Mouse (Mus musculus): ENCODE data around the gene Spi1. TPM values are rescaled to one million over a fixed set of nuclear protein-coding genes. Genes with fewer than 3 reads are reported as not detected.

Spi1 gene
- polyA plus RNA-seq, 1 experiment from 2014 or later: 2.8 TPM

DNA sequence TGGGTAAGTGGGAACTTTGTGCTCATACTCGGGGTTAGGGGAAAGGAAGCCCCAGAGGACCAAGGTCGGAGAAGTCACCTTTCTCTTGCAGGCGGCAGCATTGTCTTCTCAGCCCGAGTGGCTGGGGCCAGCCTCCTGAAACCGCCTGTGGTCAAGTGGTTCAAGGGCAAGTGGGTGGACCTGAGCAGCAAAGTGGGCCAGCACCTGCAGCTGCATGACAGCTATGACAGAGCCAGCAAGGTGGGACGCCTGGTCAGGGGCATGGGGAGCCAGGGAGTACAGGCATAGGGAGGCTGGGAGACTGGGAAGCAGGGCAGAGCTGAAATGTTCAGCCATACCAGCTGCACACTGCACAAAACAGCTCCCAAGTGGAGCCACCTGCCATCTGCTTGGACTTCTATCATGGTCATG lies 38.1 kb downstream of the Spi1 start:
- no peaks in the 10 kb centered on the region for H3K27me3 ChIP-seq (ENCODE audit: control insufficient read depth, insufficient read depth, low read length)
- no peaks in the 10 kb centered on the region for H3K4me1 ChIP-seq (ENCODE audit: control insufficient read depth, insufficient read depth, low read length)
- WGBS: 72% methylated on average over 6 of the region's 6 CpGs
- no peak overlapping the region for H3K9ac ChIP-seq (ENCODE audit: low read length)
- no peaks in the 10 kb centered on the region for H3K9me3 ChIP-seq (ENCODE audit: control insufficient read depth, low read length)
- no peak overlapping the region for H3K4me3 ChIP-seq (ENCODE audit: low read depth, low read length)
- no peaks in the 10 kb centered on the region; the same call in 1 of the 2 replicates for H3K36me3 ChIP-seq (ENCODE audit: control insufficient read depth, insufficient read depth, low read length)
- ATAC-seq (ENCODE audit: insufficient read depth, low FRiP score, low TSS enrichment) (no peak), DNase-seq (ENCODE audit: low spot score) (no peak)
- H3K27ac ChIP-seq (ENCODE audit: low read depth, low read length): no peak overlapping the region
- H3K4me2 ChIP-seq (ENCODE audit: low read depth): no peak overlapping the region

DNA sequence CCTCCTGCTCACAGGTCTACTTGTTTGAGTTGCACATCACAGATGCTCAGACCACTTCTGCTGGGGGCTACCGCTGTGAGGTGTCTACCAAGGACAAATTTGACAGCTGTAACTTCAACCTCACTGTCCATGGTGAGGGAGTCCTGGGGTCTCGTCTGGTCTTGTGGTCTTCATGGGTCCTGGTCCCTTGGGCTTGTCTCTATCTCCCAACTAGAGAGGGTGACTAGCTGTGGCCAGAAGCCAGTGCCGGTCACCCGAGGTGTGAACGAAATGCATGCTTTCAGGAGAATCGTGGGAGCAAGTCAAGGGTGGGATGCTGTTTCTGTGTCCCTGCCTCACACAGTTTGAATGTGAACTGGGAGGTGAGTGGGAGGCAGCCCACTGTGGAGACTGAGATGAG lies 38.8 kb downstream of the Spi1 start:
- Histone ChIP-seq H3K4me2 (ENCODE audit: low read depth) (no peak overlapping the region), H3K36me3 (ENCODE audit: control insufficient read depth, insufficient read depth, low read length) (no peaks in the 10 kb centered on the region; the same call in 1 of the 2 replicates), H3K9me3 (ENCODE audit: control insufficient read depth, low read length) (no peaks in the 10 kb centered on the region), H3K9ac (ENCODE audit: low read length) (no peak overlapping the region), H3K27me3 (ENCODE audit: control insufficient read depth, insufficient read depth, low read length) (no peaks in the 10 kb centered on the region), H3K27ac (ENCODE audit: low read depth, low read length) (no peak overlapping the region), H3K4me3 (ENCODE audit: low read depth, low read length) (no peak overlapping the region), H3K4me1 (ENCODE audit: control insufficient read depth, insufficient read depth, low read length) (no peaks in the 10 kb centered on the region)
- ATAC-seq (ENCODE audit: insufficient read depth, low FRiP score, low TSS enrichment): no peak
- 86% methylated on average over 6 of the region's 6 CpGs for WGBS
- no peak for DNase-seq (ENCODE audit: low spot score)

DNA sequence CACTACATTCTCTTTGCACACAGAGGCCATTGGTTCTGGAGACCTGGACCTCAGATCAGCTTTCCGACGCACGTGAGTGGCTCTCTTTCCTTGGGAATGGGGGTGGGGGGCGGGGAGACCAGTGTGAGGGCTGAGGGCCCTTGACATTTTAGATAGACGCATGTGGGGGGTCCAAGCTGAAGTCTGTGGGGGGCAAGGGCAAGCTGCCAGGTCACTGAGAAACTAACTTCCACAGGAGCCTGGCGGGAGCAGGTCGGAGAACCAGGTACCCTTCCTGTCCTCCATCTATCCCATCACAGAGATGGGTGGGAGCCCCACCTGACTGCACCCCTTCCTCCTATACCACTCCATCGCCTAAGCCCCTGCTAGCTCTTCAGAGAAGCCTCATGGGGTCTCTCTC lies 39.3 kb downstream of the Spi1 start:
- WGBS: 68% methylated on average over 8 of the region's 8 CpGs
- DNase-seq (ENCODE audit: low spot score): no peak
- no peaks in the 10 kb centered on the region; the same call in 1 of the 2 replicates for H3K36me3 ChIP-seq (ENCODE audit: control insufficient read depth, insufficient read depth, low read length)
- no peak overlapping the region for H3K27ac ChIP-seq (ENCODE audit: low read depth, low read length)
- no peak overlapping the region for H3K4me2 ChIP-seq (ENCODE audit: low read depth)
- H3K9ac ChIP-seq (ENCODE audit: low read length): no peak overlapping the region
- H3K9me3 ChIP-seq (ENCODE audit: control insufficient read depth, low read length): no peaks in the 10 kb centered on the region
- no peak overlapping the region for H3K4me3 ChIP-seq (ENCODE audit: low read depth, low read length)
- ATAC-seq (ENCODE audit: insufficient read depth, low FRiP score, low TSS enrichment): no peak
- H3K4me1 ChIP-seq (ENCODE audit: control insufficient read depth, insufficient read depth, low read length): no peaks in the 10 kb centered on the region
- no peaks in the 10 kb centered on the region for H3K27me3 ChIP-seq (ENCODE audit: control insufficient read depth, insufficient read depth, low read length)

DNA sequence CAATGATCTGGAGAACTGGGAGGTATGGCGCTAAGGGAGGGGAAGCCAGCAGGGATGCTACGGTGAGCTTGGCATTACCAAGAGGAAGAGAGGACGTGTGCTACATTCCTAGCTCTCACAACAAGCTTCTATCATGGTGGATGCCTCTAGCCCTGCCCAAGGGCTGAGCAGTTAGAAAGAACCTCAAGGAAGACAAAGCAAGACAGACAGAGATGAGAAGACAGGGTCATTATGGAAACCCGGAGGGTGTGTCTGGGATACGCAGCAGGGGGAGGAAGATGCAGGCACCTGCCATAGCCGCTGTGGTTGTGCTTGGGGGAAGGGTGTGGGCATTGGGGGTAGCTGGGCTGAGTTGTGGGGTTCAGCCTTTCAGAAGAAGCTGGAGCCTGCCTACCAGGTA lies 41.3 kb downstream of the Spi1 start:
- Histone ChIP-seq H3K4me3 (ENCODE audit: low read depth, low read length) (no peak overlapping the region), H3K27ac (ENCODE audit: low read depth, low read length) (no peak overlapping the region), H3K4me1 (ENCODE audit: control insufficient read depth, insufficient read depth, low read length) (no peaks in the 10 kb centered on the region), H3K4me2 (ENCODE audit: low read depth) (no peak overlapping the region), H3K9ac (ENCODE audit: low read length) (no peak overlapping the region), H3K27me3 (ENCODE audit: control insufficient read depth, insufficient read depth, low read length) (no peaks in the 10 kb centered on the region), H3K36me3 (ENCODE audit: control insufficient read depth, insufficient read depth, low read length) (no peaks in the 10 kb centered on the region; the same call in 1 of the 2 replicates), H3K9me3 (ENCODE audit: control insufficient read depth, low read length) (no peaks in the 10 kb centered on the region)
- no peak for ATAC-seq (ENCODE audit: insufficient read depth, low FRiP score, low TSS enrichment)
- WGBS: 79% methylated on average over 6 of the region's 6 CpGs
- DNase-seq (ENCODE audit: low spot score): no peak

DNA sequence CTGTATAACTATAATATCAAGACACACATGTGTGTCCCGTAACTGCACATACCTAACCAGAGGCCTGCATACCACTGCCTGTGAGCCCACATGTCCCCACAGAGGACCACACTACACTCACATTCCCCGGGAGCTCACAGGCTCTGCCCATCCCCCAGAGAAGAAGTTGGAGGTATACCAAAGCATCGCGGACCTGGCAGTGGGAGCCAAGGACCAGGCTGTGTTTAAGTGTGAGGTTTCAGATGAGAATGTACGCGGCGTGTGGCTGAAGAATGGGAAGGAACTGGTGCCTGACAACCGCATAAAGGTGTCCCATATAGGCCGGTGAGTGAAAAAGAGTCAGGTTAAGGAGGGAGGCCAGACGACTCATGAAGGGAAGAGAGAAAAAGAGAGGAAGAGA lies 42.9 kb downstream of the Spi1 start:
- H3K36me3 ChIP-seq (ENCODE audit: control insufficient read depth, insufficient read depth, low read length): no peaks in the 10 kb centered on the region; the same call in 1 of the 2 replicates
- no peaks in the 10 kb centered on the region for H3K9me3 ChIP-seq (ENCODE audit: control insufficient read depth, low read length)
- H3K9ac ChIP-seq (ENCODE audit: low read length): no peak overlapping the region
- DNase-seq (ENCODE audit: low spot score): no peak
- H3K4me2 ChIP-seq (ENCODE audit: low read depth): no peak overlapping the region
- ATAC-seq (ENCODE audit: insufficient read depth, low FRiP score, low TSS enrichment): no peak
- H3K4me3 ChIP-seq (ENCODE audit: low read depth, low read length): no peak overlapping the region
- no peak overlapping the region for H3K27ac ChIP-seq (ENCODE audit: low read depth, low read length)
- H3K4me1 ChIP-seq (ENCODE audit: control insufficient read depth, insufficient read depth, low read length): no peaks in the 10 kb centered on the region
- H3K27me3 ChIP-seq (ENCODE audit: control insufficient read depth, insufficient read depth, low read length): no peaks in the 10 kb centered on the region
- WGBS: 88% methylated on average over 10 of the region's 10 CpGs

DNA sequence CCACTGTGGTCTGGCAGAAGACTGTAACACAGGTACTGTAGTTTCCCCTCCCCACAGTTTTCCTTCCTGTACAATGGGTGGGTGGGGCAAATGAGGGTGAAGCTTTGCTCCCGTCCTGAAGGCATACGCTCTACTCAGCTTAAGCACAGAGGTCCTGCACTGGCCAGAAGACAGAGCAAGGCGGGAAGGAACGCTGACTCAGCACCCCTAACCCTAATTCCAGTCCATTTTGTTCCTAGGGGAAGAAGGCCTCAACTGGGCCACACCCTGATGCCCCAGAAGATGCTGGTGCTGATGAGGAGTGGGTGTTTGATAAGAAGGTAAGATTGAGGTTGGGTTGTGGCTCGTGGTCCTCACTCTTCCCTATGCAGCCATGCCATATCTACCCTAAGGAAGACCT lies 46.6 kb downstream of the Spi1 start:
- Histone ChIP-seq H3K4me3 (ENCODE audit: low read depth, low read length) (no peak overlapping the region), H3K4me1 (ENCODE audit: control insufficient read depth, insufficient read depth, low read length) (no peaks in the 10 kb centered on the region), H3K9me3 (ENCODE audit: control insufficient read depth, low read length) (no peaks in the 10 kb centered on the region), H3K27ac (ENCODE audit: low read depth, low read length) (no peak overlapping the region), H3K4me2 (ENCODE audit: low read depth) (no peak overlapping the region), H3K27me3 (ENCODE audit: control insufficient read depth, insufficient read depth, low read length) (no peaks in the 10 kb centered on the region), H3K9ac (ENCODE audit: low read length) (no peak overlapping the region), H3K36me3 (ENCODE audit: control insufficient read depth, insufficient read depth, low read length) (no peaks in the 10 kb centered on the region; the same call in 1 of the 2 replicates)
- ATAC-seq (ENCODE audit: insufficient read depth, low FRiP score, low TSS enrichment): no peak
- DNase-seq (ENCODE audit: low spot score): no peak
- 88% methylated on average over 5 of the region's 5 CpGs for WGBS

DNA sequence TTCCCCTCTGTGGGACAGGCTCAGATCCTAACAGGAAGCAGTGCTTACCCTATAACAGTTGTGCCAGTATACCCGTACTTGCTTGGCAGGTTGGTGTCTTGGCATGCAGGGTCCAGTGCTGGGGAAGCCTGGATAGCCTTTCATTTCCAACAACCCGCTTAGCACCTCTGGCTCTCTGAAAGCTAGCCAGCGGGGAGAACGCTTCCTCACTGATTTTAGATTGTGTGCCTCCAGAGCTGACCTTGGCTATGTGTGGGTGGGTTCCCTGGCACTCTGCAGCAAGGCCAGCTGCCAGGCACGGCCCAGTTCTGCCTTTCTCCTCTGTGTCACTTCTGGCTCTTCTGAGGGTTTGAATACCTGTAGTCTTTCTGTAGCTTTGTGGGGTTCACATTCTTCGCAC lies 47.9 kb downstream of the Spi1 start:
- 86% methylated on average over 6 of the region's 6 CpGs for WGBS
- H3K27me3 ChIP-seq (ENCODE audit: control insufficient read depth, insufficient read depth, low read length): no peaks in the 10 kb centered on the region
- no peak for DNase-seq (ENCODE audit: low spot score)
- H3K27ac ChIP-seq (ENCODE audit: low read depth, low read length): no peak overlapping the region
- H3K4me3 ChIP-seq (ENCODE audit: low read depth, low read length): no peak overlapping the region
- no peak overlapping the region for H3K9ac ChIP-seq (ENCODE audit: low read length)
- no peaks in the 10 kb centered on the region for H3K4me1 ChIP-seq (ENCODE audit: control insufficient read depth, insufficient read depth, low read length)
- no peak overlapping the region for H3K4me2 ChIP-seq (ENCODE audit: low read depth)
- H3K36me3 ChIP-seq (ENCODE audit: control insufficient read depth, insufficient read depth, low read length): no peaks in the 10 kb centered on the region
- no peaks in the 10 kb centered on the region for H3K9me3 ChIP-seq (ENCODE audit: control insufficient read depth, low read length)
- ATAC-seq (ENCODE audit: insufficient read depth, low FRiP score, low TSS enrichment): no peak

DNA sequence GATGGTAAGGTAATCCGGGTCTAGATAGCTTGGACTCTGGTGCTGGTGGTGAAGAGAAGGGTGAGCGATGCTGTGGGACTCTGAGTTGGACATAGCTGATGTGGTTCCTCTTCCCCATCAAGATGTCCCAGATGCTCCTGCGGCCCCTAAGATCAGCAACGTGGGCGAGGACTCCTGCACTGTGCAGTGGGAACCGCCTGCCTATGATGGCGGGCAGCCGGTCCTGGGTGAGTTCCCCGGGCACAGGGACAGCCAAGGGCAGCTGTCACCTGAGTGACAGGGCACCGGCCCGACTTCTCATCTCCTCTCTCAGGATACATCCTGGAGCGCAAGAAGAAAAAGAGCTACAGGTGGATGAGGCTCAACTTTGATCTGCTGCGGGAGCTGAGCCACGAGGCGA lies 49.1 kb downstream of the Spi1 start:
- no peaks in the 10 kb centered on the region for H3K9me3 ChIP-seq (ENCODE audit: control insufficient read depth, low read length)
- no peak for ATAC-seq (ENCODE audit: insufficient read depth, low FRiP score, low TSS enrichment)
- no peaks in the 10 kb centered on the region for H3K4me1 ChIP-seq (ENCODE audit: control insufficient read depth, insufficient read depth, low read length)

DNA sequence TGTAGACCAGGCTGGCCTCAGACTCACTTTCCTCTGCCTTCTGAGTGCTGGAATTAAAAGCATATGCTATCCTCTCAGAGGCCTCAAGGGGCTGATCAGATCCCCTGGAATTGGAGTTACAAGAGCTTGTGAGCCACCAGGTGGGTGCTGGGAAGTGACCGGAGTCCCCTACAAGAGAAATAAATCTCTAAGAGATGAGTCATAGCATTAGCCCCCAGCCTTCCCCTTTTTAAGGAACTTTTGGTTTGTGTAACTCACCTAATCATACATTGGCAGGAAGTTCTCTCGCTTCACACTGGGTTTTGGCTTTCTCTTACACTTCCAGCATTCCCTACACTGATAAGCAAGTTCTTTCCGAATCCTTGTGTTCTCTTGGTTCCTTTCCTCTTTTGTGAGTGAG lies 49.8 kb downstream of the Spi1 start:
- no peaks in the 10 kb centered on the region for H3K36me3 ChIP-seq (ENCODE audit: control insufficient read depth, insufficient read depth, low read length)
- 85% methylated on average over 3 of the region's 3 CpGs for WGBS
- no peak overlapping the region for H3K4me3 ChIP-seq (ENCODE audit: low read depth, low read length)
- H3K27ac ChIP-seq (ENCODE audit: low read depth, low read length): no peak overlapping the region
- DNase-seq (ENCODE audit: low spot score) (no peak), ATAC-seq (ENCODE audit: insufficient read depth, low FRiP score, low TSS enrichment) (no peak)
- no peak overlapping the region for H3K9ac ChIP-seq (ENCODE audit: low read length)
- H3K9me3 ChIP-seq (ENCODE audit: control insufficient read depth, low read length): no peaks in the 10 kb centered on the region
- no peaks in the 10 kb centered on the region for H3K4me1 ChIP-seq (ENCODE audit: control insufficient read depth, insufficient read depth, low read length)
- H3K4me2 ChIP-seq (ENCODE audit: low read depth): no peak overlapping the region
- H3K27me3 ChIP-seq (ENCODE audit: control insufficient read depth, insufficient read depth, low read length): no peaks in the 10 kb centered on the region

More for the DNA sequence above, 49.1 kb downstream of the Spi1 start:
- Histone ChIP-seq H3K9ac (ENCODE audit: low read length) (no peak overlapping the region), H3K27ac (ENCODE audit: low read depth, low read length) (no peak overlapping the region), H3K27me3 (ENCODE audit: control insufficient read depth, insufficient read depth, low read length) (no peaks in the 10 kb centered on the region), H3K4me3 (ENCODE audit: low read depth, low read length) (no peak overlapping the region), H3K4me2 (ENCODE audit: low read depth) (no peak overlapping the region), H3K36me3 (ENCODE audit: control insufficient read depth, insufficient read depth, low read length) (no peaks in the 10 kb centered on the region)
- WGBS: 91% methylated on average over 15 of the region's 15 CpGs
- no peak for DNase-seq (ENCODE audit: low spot score)
